Mouse (Mus musculus) liver, embryonic 18 days (tissue): ENCODE results near the gene Gm12666. TPM values are rescaled to one million over a fixed set of nuclear protein-coding genes. Genes with fewer than 3 reads are reported as not detected.

ENCODE experiments used
- polyA plus RNA-seq: library from polyadenylated mRNA; depleted of rRNA; stranded (reverse); fragments of >200 nt; gene quantifications from 2 replicates; pipeline ENCODE4 v1.2.3, GENCODE M21; 2012; rRNA removed

Gene Gm12666
- not detected in 2 replicates for polyA plus RNA-seq

GRCm38 (mm10) chr4:92191649-92192048 lies at the start of gene Gm12666:
TSS of gene Gm12666 (minus strand) at chr4:92191749.

GRCm38 (mm10) chr4:92147134-92147533 lies 44.4 kb downstream of the Gm12666 start, which contains the start of gene Izumo3:
TSS of gene Izumo3 (minus strand) at chr4:92147234.

Other genes starting within 250 kb of the Gm12666 start
- gene Izumo3, start 44.5 kb downstream of the Gm12666 start, polyA plus RNA-seq: not detected in 2 replicates